Mouse (Mus musculus): Measurements from ENCODE around the gene Olfr694. TPM values are rescaled to one million over a fixed set of nuclear protein-coding genes. Genes with fewer than 3 reads are reported as not detected.

Olfr694 gene
- total and polyA plus RNA-seq, 2 experiments from 2014 or later: not detected

DNA sequence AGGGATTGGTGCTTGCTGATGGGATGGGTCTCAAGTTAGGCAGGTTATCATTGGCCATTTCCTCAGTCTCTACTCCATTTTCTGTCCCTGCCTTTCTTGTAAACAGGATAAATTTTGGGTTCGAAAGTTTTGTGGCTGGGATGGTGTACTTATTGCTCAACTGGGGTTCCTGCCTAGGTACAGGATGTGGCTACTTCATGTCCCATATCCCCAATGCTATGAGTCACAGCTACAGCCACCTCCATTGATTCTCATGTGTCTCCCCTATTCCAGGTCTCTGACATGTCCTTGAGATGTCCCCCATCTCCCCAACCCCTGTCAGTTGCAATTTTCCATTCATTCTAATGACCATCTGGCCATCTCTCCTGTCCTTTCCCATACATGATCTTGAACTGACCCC, 5.3 kb upstream of the Olfr694 start:
- peaks cover 5% of the 10 kb centered on the region; the same call in 1 of the 2 replicates for H3K9me3 ChIP-seq (replicated peaks; ENCODE audit: control insufficient read depth, low read length)
- no peak overlapping the region for H3K4me3 ChIP-seq (ENCODE audit: low read depth, low read length)
- H3K36me3 ChIP-seq (replicated peaks; ENCODE audit: control insufficient read depth, insufficient read depth, low read length): no peaks in the 10 kb centered on the region
- DNase-seq (ENCODE audit: low spot score) (no peak), ATAC-seq (ENCODE audit: insufficient read depth, low read depth) (no peak)
- no peak overlapping the region for H3K9ac ChIP-seq (replicated peaks; ENCODE audit: low read depth, low read length)
- no peaks in the 10 kb centered on the region for H3K4me1 ChIP-seq (ENCODE audit: control insufficient read depth, insufficient read depth)
- no peak overlapping the region for H3K4me2 ChIP-seq (ENCODE audit: low read depth, low read length)
- TF ChIP-seq EP300 (IDR thresholded peaks at IDR 0.05; ENCODE audit: low read depth) (no peak), CTCF (IDR thresholded peaks at IDR 0.05; ENCODE audit: low read depth) (no peak)
- no peaks in the 10 kb centered on the region for H3K27me3 ChIP-seq (ENCODE audit: control insufficient read depth, insufficient read depth, low read length)
- H3K27ac ChIP-seq (ENCODE audit: low read depth): no peak overlapping the region
- 64% methylated on average over 1 of the region's 1 CpGs for WGBS

DNA sequence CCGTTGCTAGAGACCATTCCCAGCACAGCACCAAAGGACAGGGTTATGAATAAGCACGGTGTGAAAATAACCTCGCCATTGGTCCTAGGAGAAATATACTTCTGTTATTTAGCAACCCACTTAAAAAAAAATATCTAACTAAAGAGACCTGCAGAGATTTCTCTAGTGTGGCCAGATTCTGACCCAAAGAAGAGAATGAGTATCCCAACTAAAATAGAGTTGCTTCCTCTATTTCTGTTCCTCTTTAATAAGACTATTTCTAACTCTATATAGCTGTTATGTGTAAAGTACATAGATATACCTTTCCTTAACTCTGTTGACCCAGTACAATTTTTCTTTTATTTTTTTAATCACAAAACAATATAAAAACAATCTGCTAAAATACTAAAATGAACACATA, 1.4 kb upstream of the Olfr694 start:
- ATAC-seq (ENCODE audit: insufficient read depth, low read depth) (no peak), DNase-seq (ENCODE audit: low spot score) (no peak)
- Histone ChIP-seq H3K27ac (ENCODE audit: low read depth) (no peak overlapping the region), H3K9me3 (replicated peaks; ENCODE audit: control insufficient read depth, low read length) (no peaks in the 10 kb centered on the region), H3K4me2 (ENCODE audit: low read depth, low read length) (no peak overlapping the region), H3K4me3 (ENCODE audit: low read depth, low read length) (no peak overlapping the region), H3K36me3 (replicated peaks; ENCODE audit: control insufficient read depth, insufficient read depth, low read length) (no peaks in the 10 kb centered on the region), H3K4me1 (ENCODE audit: control insufficient read depth, insufficient read depth) (no peaks in the 10 kb centered on the region), H3K27me3 (ENCODE audit: control insufficient read depth, insufficient read depth, low read length) (no peaks in the 10 kb centered on the region), H3K9ac (replicated peaks; ENCODE audit: low read depth, low read length) (no peak overlapping the region)
- WGBS: 51% methylated on average over 3 of the region's 3 CpGs
- TF ChIP-seq EP300 (IDR thresholded peaks at IDR 0.05; ENCODE audit: low read depth) (no peak), CTCF (IDR thresholded peaks at IDR 0.05; ENCODE audit: low read depth) (no peak)

DNA sequence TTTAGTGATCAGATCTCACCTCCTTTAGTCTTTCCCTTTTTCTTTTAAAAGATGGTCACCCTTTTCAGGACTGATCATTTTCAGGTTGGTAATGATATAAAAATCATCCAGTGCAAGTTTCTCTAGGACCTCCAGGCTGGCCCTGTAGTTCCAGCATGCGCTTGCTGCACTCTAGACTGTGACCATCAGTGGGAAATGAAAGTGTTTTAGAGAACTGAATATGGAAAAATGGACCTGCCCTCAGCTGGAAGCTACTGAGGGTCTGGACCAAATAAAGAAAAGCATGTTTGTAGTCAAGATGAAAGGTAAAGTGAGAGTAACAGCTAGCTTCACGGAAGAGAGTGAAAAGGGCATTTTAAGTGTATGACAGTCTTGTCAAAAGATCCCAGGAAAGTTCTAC, 6.2 kb downstream of the Olfr694 start:
- H3K36me3 ChIP-seq (replicated peaks; ENCODE audit: control insufficient read depth, insufficient read depth, low read length): no peaks in the 10 kb centered on the region
- no peak overlapping the region for H3K4me2 ChIP-seq (ENCODE audit: low read depth, low read length)
- no peak for ATAC-seq (ENCODE audit: insufficient read depth, low read depth)
- no peaks in the 10 kb centered on the region for H3K9me3 ChIP-seq (replicated peaks; ENCODE audit: control insufficient read depth, low read length)
- WGBS: 67% methylated on average over 2 of the region's 2 CpGs
- no peak overlapping the region for H3K4me3 ChIP-seq (ENCODE audit: low read depth, low read length)
- DNase-seq (ENCODE audit: low spot score): no peak
- H3K9ac ChIP-seq (replicated peaks; ENCODE audit: low read depth, low read length): no peak overlapping the region
- no peaks in the 10 kb centered on the region for H3K27me3 ChIP-seq (ENCODE audit: control insufficient read depth, insufficient read depth, low read length)
- no peaks in the 10 kb centered on the region for H3K4me1 ChIP-seq (ENCODE audit: control insufficient read depth, insufficient read depth)
- TF ChIP-seq CTCF (IDR thresholded peaks at IDR 0.05; ENCODE audit: low read depth) (no peak), EP300 (IDR thresholded peaks at IDR 0.05; ENCODE audit: low read depth) (no peak)
- no peak overlapping the region for H3K27ac ChIP-seq (ENCODE audit: low read depth)

DNA sequence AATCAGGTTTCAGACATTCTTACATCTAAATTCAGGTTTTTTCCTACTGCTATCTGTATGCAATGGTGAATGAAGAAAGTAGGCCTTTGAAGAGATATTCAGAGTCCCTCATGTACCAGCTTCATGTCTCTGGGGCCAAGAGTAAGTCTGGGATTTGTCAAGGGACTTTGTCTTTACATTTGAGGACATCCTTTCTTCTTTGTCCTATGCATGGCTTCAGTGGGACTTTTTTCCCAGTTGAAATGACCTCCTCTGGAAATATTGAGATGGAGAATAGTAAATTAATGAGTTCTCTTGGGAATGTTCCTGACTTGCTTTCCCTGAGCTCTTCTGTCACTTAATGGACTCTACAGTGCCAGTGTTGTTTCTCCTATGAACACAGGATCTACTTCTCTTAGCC, 11.1 kb downstream of the Olfr694 start, which contains the start of gene Olfr693:
TSS of gene Olfr693 (minus strand) at position 101 of the 400 bp plus-strand sequence.
- Histone ChIP-seq H3K36me3 (replicated peaks; ENCODE audit: control insufficient read depth, insufficient read depth, low read length) (no peaks in the 10 kb centered on the region), H3K4me3 (ENCODE audit: low read depth, low read length) (no peak within 1 kb of the TSS), H3K27me3 (ENCODE audit: control insufficient read depth, insufficient read depth, low read length) (no peaks in the 10 kb centered on the region), H3K4me2 (ENCODE audit: low read depth, low read length) (no peak within 1 kb of the TSS), H3K27ac (ENCODE audit: low read depth) (no peak within 1 kb of the TSS), H3K9me3 (replicated peaks; ENCODE audit: control insufficient read depth, low read length) (no peaks in the 10 kb centered on the region), H3K9ac (replicated peaks; ENCODE audit: low read depth, low read length) (no peak within 1 kb of the TSS), H3K4me1 (ENCODE audit: control insufficient read depth, insufficient read depth) (no peaks in the 10 kb centered on the region)
- TF ChIP-seq CTCF (IDR thresholded peaks at IDR 0.05; ENCODE audit: low read depth) (no peak), EP300 (IDR thresholded peaks at IDR 0.05; ENCODE audit: low read depth) (no peak)
- no peak for DNase-seq (ENCODE audit: low spot score)
- no peak for ATAC-seq (ENCODE audit: insufficient read depth, low read depth)

DNA sequence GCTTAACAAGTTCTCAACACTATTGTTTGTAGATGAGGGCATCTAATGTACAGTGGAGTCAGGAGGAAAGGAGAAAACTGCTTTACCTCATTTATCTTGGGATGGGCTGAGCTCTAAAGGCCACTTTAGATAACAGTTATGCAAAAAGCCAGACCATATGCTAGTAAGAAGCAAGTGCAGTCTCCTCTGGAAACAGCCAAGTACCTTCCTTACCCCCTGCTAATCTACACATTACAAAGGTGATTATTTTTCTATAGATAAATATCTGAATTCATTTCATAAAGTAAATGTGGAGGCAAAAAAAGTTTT, 39.3 kb downstream of the Olfr694 start:
- H3K27me3 ChIP-seq (ENCODE audit: control insufficient read depth, insufficient read depth, low read length): no peaks in the 10 kb centered on the region
- no peak overlapping the region for H3K9ac ChIP-seq (replicated peaks; ENCODE audit: low read depth, low read length)
- no peaks in the 10 kb centered on the region for H3K4me1 ChIP-seq (ENCODE audit: control insufficient read depth, insufficient read depth)
- no peak overlapping the region for H3K27ac ChIP-seq (ENCODE audit: low read depth)
- no peaks in the 10 kb centered on the region for H3K36me3 ChIP-seq (replicated peaks; ENCODE audit: control insufficient read depth, insufficient read depth, low read length)
- ATAC-seq (ENCODE audit: insufficient read depth, low read depth) (no peak), DNase-seq (ENCODE audit: low spot score) (no peak)
- no peaks in the 10 kb centered on the region for H3K9me3 ChIP-seq (replicated peaks; ENCODE audit: control insufficient read depth, low read length)
- no peak overlapping the region for H3K4me3 ChIP-seq (ENCODE audit: low read depth, low read length)
- no peak overlapping the region for H3K4me2 ChIP-seq (ENCODE audit: low read depth, low read length)
- TF ChIP-seq CTCF (IDR thresholded peaks at IDR 0.05; ENCODE audit: low read depth) (no peak), EP300 (IDR thresholded peaks at IDR 0.05; ENCODE audit: low read depth) (no peak)

DNA sequence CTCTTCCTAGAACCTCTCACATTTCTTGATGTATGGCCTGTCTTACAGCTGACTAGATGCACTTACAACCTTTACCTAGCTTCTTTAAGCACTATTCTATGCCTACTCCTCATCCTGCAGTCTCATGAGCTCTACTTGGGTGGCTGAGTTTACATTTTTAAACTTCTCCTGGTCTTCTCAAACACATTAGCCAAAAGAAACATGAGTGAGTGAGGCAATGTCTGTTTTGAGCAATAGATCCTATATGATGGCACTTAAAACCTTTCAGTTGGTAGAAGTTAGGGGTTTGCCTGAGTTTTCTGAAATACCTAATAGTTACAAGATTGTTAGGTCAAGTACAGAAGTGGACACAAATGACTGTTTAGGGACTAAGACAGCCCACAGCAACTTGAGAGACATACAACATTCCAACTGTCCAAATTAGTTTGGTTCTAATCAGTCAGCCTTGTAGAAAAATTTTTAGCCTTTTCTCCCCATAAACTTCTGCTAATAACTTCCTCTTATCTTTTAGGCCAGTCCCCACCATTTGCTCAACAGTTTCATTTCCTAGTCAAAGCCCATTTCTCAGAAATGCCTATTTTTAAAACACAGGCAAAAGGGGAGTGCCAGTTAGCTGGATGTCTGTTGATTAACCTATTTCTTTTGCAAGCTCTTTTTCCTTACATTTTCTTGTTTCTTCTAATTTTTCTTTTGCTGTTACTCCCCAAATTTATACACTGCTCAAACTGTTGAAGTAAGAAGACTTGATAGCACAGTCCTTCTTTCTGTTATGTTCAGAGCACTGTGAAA, 39.9 kb downstream of the Olfr694 start:
- Histone ChIP-seq H3K27ac (ENCODE audit: low read depth) (no peak overlapping the region), H3K36me3 (replicated peaks; ENCODE audit: control insufficient read depth, insufficient read depth, low read length) (no peaks in the 10 kb centered on the region), H3K9me3 (replicated peaks; ENCODE audit: control insufficient read depth, low read length) (no peaks in the 10 kb centered on the region), H3K27me3 (ENCODE audit: control insufficient read depth, insufficient read depth, low read length) (no peaks in the 10 kb centered on the region), H3K4me3 (ENCODE audit: low read depth, low read length) (no peak overlapping the region), H3K4me2 (ENCODE audit: low read depth, low read length) (no peak overlapping the region), H3K4me1 (ENCODE audit: control insufficient read depth, insufficient read depth) (no peaks in the 10 kb centered on the region), H3K9ac (replicated peaks; ENCODE audit: low read depth, low read length) (no peak overlapping the region)
- no peak for TF ChIP-seq CTCF (IDR thresholded peaks at IDR 0.05; ENCODE audit: low read depth)
- no peak for TF ChIP-seq EP300 (IDR thresholded peaks at IDR 0.05; ENCODE audit: low read depth)
- ATAC-seq (ENCODE audit: insufficient read depth, low read depth): no peak
- no peak for DNase-seq (ENCODE audit: low spot score)
